Comparison of ENCODE assay signal across 8 mouse cellular contexts in genomic region chr1:131712386-131712785, GRCm38 (mm10). TPM values are rescaled to one million over a fixed set of nuclear protein-coding genes. Genes with fewer than 3 reads are reported as not detected.
DNase-seq lines count a peak whose midpoint lies in the region; ATAC-seq lines count a peak whose summit lies in the region.

No protein-coding gene starts in this region.

- WGBS in embryonic facial prominence, embryonic 10.5 days = 25% methylated on average over 2 of the region's 2 CpGs
- WGBS in kidney, embryonic 15.5 days = 31% methylated on average over 2 of the region's 2 CpGs
- WGBS in liver, embryonic 11.5 days = 25% methylated on average over 2 of the region's 2 CpGs
- 49% methylated on average over 2 of the region's 2 CpGs for WGBS in neural tube, embryonic 11.5 days

- H3K4me3 ChIP-seq in embryonic facial prominence, embryonic 10.5 days = no peak overlapping the region
- H3K4me3 ChIP-seq in kidney, embryonic 15.5 days (replicated peaks) = no peak overlapping the region
- H3K4me3 ChIP-seq in liver, embryonic 11.5 days (ENCODE audit: low read depth, low read length) = no peak overlapping the region
- no peak overlapping the region for H3K4me3 ChIP-seq in neural tube, embryonic 11.5 days (ENCODE audit: low read depth, low read length)

- peak; percentile 55 for ATAC-seq in kidney, embryonic 15.5 days (replicated peaks; ENCODE audit: low FRiP score)
- ATAC-seq in liver, embryonic 11.5 days (replicated peaks; ENCODE audit: low FRiP score) = no peak
- no peak for ATAC-seq in neural tube, embryonic 11.5 days (ENCODE audit: insufficient read depth, low FRiP score, low TSS enrichment)

- 0 out of 2 replicates have a peak, but pooled peaks cover 13% of the 10 kb centered on the region for H3K4me1 ChIP-seq in embryonic facial prominence, embryonic 10.5 days
- no peaks in the 10 kb centered on the region; the same call in 1 of the 2 replicates for H3K4me1 ChIP-seq in kidney, embryonic 15.5 days
- H3K4me1 ChIP-seq in liver, embryonic 11.5 days (replicated peaks; ENCODE audit: control insufficient read depth, insufficient read depth, low read length) = no peaks in the 10 kb centered on the region
- H3K4me1 ChIP-seq in neural tube, embryonic 11.5 days (ENCODE audit: control insufficient read depth, insufficient read depth, low read length) = no peaks in the 10 kb centered on the region

- H3K9ac ChIP-seq in kidney, embryonic 15.5 days = no peak overlapping the region
- H3K9ac ChIP-seq in liver, embryonic 11.5 days (ENCODE audit: low read depth, low read length) = no peak overlapping the region
- no peak overlapping the region for H3K9ac ChIP-seq in neural tube, embryonic 11.5 days (ENCODE audit: low read length)

- no peaks in the 10 kb centered on the region for H3K27me3 ChIP-seq in embryonic facial prominence, embryonic 10.5 days (replicated peaks; ENCODE audit: low read depth, poor library complexity, severe bottlenecking)
- 0 out of 2 replicates have a peak, but pooled peaks cover 3% of the 10 kb centered on the region for H3K27me3 ChIP-seq in kidney, embryonic 15.5 days
- H3K27me3 ChIP-seq in liver, embryonic 11.5 days (replicated peaks; ENCODE audit: control insufficient read depth, insufficient read depth, low read length) = no peaks in the 10 kb centered on the region
- no peaks in the 10 kb centered on the region for H3K27me3 ChIP-seq in neural tube, embryonic 11.5 days (ENCODE audit: control insufficient read depth, insufficient read depth, low read length)

- H3K4me2 ChIP-seq in kidney, embryonic 15.5 days = no peak overlapping the region
- H3K4me2 ChIP-seq in liver, embryonic 11.5 days = no peak overlapping the region
- H3K4me2 ChIP-seq in neural tube, embryonic 11.5 days (ENCODE audit: low read depth) = no peak overlapping the region

- no peaks in the 10 kb centered on the region for H3K36me3 ChIP-seq in embryonic facial prominence, embryonic 10.5 days (replicated peaks)
- H3K36me3 ChIP-seq in kidney, embryonic 15.5 days = no peaks in the 10 kb centered on the region
- H3K36me3 ChIP-seq in liver, embryonic 11.5 days (ENCODE audit: control insufficient read depth, insufficient read depth, low read length) = no peaks in the 10 kb centered on the region
- H3K36me3 ChIP-seq in neural tube, embryonic 11.5 days (ENCODE audit: control insufficient read depth, insufficient read depth, low read length) = no peaks in the 10 kb centered on the region

- no peak overlapping the region for H3K27ac ChIP-seq in embryonic facial prominence, embryonic 10.5 days (replicated peaks)
- H3K27ac ChIP-seq in kidney, embryonic 15.5 days = no peak overlapping the region
- no peak overlapping the region for H3K27ac ChIP-seq in liver, embryonic 11.5 days (ENCODE audit: low read depth, low read length)
- no peak overlapping the region for H3K27ac ChIP-seq in neural tube, embryonic 11.5 days (ENCODE audit: low read depth, low read length)

- DNase-seq in A20 (ENCODE audit: low read depth, low spot score) = peak; percentile 74
- DNase-seq in adrenal gland, postnatal 25 days = peak; percentile 82
- peak; percentile 82 for DNase-seq in embryonic facial prominence, embryonic 10.5 days (ENCODE audit: low spot score)
- peak; percentile 52 to 77 for DNase-seq in heart, adult 9 months (ENCODE audit: low spot score in 2 of 2)
- DNase-seq in liver, embryonic 11.5 days (ENCODE audit: low spot score) = peak; percentile 53
- DNase-seq in neural tube, embryonic 11.5 days (ENCODE audit: low spot score) = peak; percentile 78
- peak; percentile 61 for DNase-seq in telencephalon, adult 2 months (ENCODE audit: low read depth, low spot score)

- no peaks in the 10 kb centered on the region for H3K9me3 ChIP-seq in embryonic facial prominence, embryonic 10.5 days
- no peaks in the 10 kb centered on the region for H3K9me3 ChIP-seq in kidney, embryonic 15.5 days (replicated peaks)
- H3K9me3 ChIP-seq in liver, embryonic 11.5 days (ENCODE audit: control insufficient read depth, low read length) = no peaks in the 10 kb centered on the region
- no peaks in the 10 kb centered on the region for H3K9me3 ChIP-seq in neural tube, embryonic 11.5 days (ENCODE audit: control insufficient read depth, low read length)

RNA-seq across cellular contexts. Expression of gene Rab7b, which starts 23.9 kb away (rescaled TPM):
- total RNA-seq in adrenal gland, postnatal 25 days (2021) = 5.0 and 5.4 TPM in 2 replicates
- 0.64 and 0.91 TPM in 2 replicates for polyA plus RNA-seq in embryonic facial prominence, embryonic 10.5 days (2016; fragmentation: Nextera tagmentation; extraction: Ambion mirVana)
- 2.4 and 2.6 TPM in 2 replicates for polyA plus RNA-seq in kidney, embryonic 15.5 days (2015; fragmentation: Nextera tagmentation; extraction: Ambion mirVana)
- polyA plus RNA-seq in liver, embryonic 11.5 days (2014; fragmentation: Nextera tagmentation; extraction: Ambion mirVana) = 0.53 and 1.1 TPM in 2 replicates
- 0.62 and 0.99 TPM in 2 replicates for polyA plus RNA-seq in neural tube, embryonic 11.5 days (2014; fragmentation: Nextera tagmentation; extraction: Ambion mirVana)

RNA-seq across cellular contexts. Expression of gene Slc26a9, which starts 31.4 kb away (rescaled TPM):
- 0.18 TPM in 1 of 2 replicates, not detected in the other for total RNA-seq in adrenal gland, postnatal 25 days (2021)
- 0.73 TPM in 1 of 2 replicates, not detected in the other for polyA plus RNA-seq in embryonic facial prominence, embryonic 10.5 days (2016; fragmentation: Nextera tagmentation; extraction: Ambion mirVana)
- 0.13 and 0.35 TPM in 2 replicates for polyA plus RNA-seq in kidney, embryonic 15.5 days (2015; fragmentation: Nextera tagmentation; extraction: Ambion mirVana)
- polyA plus RNA-seq in liver, embryonic 11.5 days (2014; fragmentation: Nextera tagmentation; extraction: Ambion mirVana) = not detected in 2 replicates
- not detected in 2 replicates for polyA plus RNA-seq in neural tube, embryonic 11.5 days (2014; fragmentation: Nextera tagmentation; extraction: Ambion mirVana)
